ENCODE assay signal across 17 mouse cellular contexts in the genomic region with DNA sequence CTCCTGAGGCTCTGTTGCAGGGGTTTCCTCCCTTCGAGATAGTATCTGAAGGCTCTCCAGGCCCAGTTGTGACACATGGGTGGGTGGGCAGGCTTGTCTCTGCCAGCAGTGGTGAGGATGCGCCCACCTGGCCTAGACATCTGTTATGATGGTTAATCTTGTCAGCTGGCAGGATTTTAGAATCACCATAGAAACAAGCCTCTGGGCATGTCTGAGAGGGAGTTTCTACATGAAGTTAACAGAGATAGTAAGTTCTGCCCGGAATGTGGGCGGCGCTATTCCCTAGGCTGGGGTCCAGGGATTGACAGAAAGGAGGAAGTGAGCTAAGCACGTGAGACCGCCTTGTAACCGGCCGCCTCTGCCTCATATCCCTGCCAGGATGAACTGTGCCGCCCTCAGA.
DNase-seq lines count a peak whose midpoint lies in the region; ATAC-seq and TF ChIP-seq lines count a peak whose summit lies in the region.
"Had no signal": no experiment of that assay in that cellular context is flagged by ENCODE, and none has a peak within 500 bp of the region (broad histone marks: within the 10 kb centered on the region; RNA-seq: fewer than 3 reads in every experiment).

No protein-coding gene starts in this region.

- no peak overlapping the region for H3K4me3 ChIP-seq in left cerebral cortex, adult 2 months
- H3K4me3 ChIP-seq in hindbrain, embryonic 14.5 days (replicated peaks; ENCODE audit: low read length) = no peak overlapping the region
- H3K4me3 ChIP-seq: forebrain, embryonic 15.5 days; heart, embryonic 13.5 days; limb, embryonic 10.5 days; liver, embryonic 12.5 days; lung, embryonic 15.5 days; neural tube, embryonic 12.5 days had no signal

- H3K36me3 ChIP-seq in hindbrain, embryonic 14.5 days (replicated peaks; ENCODE audit: control insufficient read depth, insufficient read depth) = no peaks in the 10 kb centered on the region
- H3K36me3 ChIP-seq: forebrain, embryonic 15.5 days; G1E; heart, embryonic 13.5 days; limb, embryonic 10.5 days; liver, embryonic 12.5 days; lung, embryonic 15.5 days; neural tube, embryonic 12.5 days had no signal

- DNase-seq in frontal cortex, postnatal 25 days (ENCODE audit: low spot score in 2 of 2) = peak; percentile 27 to 60
- peak; percentile 54 to 68 for DNase-seq in left cerebral cortex, adult 2 months (ENCODE audit: extremely low spot score in 1 of 2, low spot score in 2 of 2)
- peak; percentile 65 for DNase-seq in right cerebral cortex, postnatal 14 days
- no peak for DNase-seq in heart, adult 9 months (ENCODE audit: low spot score in 2 of 2)
- DNase-seq in adrenal gland, postnatal 14 days = no peak
- DNase-seq in hindbrain, embryonic 14.5 days (ENCODE audit: low spot score) = no peak
- DNase-seq: adrenal gland, adult 8-10 months; cerebellum, adult 9-11 months; thymus, postnatal 4 days had no signal

- intact Hi-C loops in left cerebral cortex, adult 2 months (cut with DNase I) = loop anchor here (2.0 kb wide), 1 partner anchor 19 kb away; no protein-coding TSS in a partner anchor

- H3K9me3 ChIP-seq in hindbrain, embryonic 14.5 days (ENCODE audit: control insufficient read depth, low read length) = no peaks in the 10 kb centered on the region
- H3K9me3 ChIP-seq: forebrain, embryonic 15.5 days; heart, embryonic 13.5 days; limb, embryonic 10.5 days; lung, embryonic 15.5 days; neural tube, embryonic 12.5 days had no signal

- TF ChIP-seq CTCF in left cerebral cortex, adult 2 months (IDR thresholded peaks at IDR 0.05) = no peak

- ATAC-seq in frontal cortex, adult (ENCODE audit: low TSS enrichment) = peak; percentile 80
- no peak for ATAC-seq in hindbrain, embryonic 14.5 days (ENCODE audit: low FRiP score)
- ATAC-seq: forebrain, embryonic 15.5 days; liver, embryonic 12.5 days had no signal

- H3K9ac ChIP-seq in hindbrain, embryonic 14.5 days = no peak overlapping the region
- H3K9ac ChIP-seq: forebrain, embryonic 15.5 days; heart, embryonic 13.5 days; liver, embryonic 12.5 days; lung, embryonic 15.5 days; neural tube, embryonic 12.5 days had no signal

- H3K27ac ChIP-seq in left cerebral cortex, adult 2 months = peak overlapping the region; percentile 77
- H3K27ac ChIP-seq in hindbrain, embryonic 14.5 days = no peak overlapping the region
- H3K27ac ChIP-seq: forebrain, embryonic 15.5 days; heart, embryonic 13.5 days; limb, embryonic 10.5 days; liver, embryonic 12.5 days; lung, embryonic 15.5 days; neural tube, embryonic 12.5 days had no signal

- WGBS in hindbrain, embryonic 14.5 days = 89% methylated on average over 10 of the region's 10 CpGs

- no peaks in the 10 kb centered on the region for H3K4me1 ChIP-seq in hindbrain, embryonic 14.5 days (replicated peaks; ENCODE audit: control insufficient read depth, insufficient read depth, low read length)
- H3K4me1 ChIP-seq: forebrain, embryonic 15.5 days; lung, embryonic 15.5 days; neural tube, embryonic 12.5 days had no signal

- no peaks in the 10 kb centered on the region for H3K27me3 ChIP-seq in hindbrain, embryonic 14.5 days (ENCODE audit: control insufficient read depth, insufficient read depth, low read length)
- H3K27me3 ChIP-seq: forebrain, embryonic 15.5 days; liver, embryonic 12.5 days; lung, embryonic 15.5 days; neural tube, embryonic 12.5 days had no signal

- no peak overlapping the region for H3K4me2 ChIP-seq in hindbrain, embryonic 14.5 days (replicated peaks)
- H3K4me2 ChIP-seq: forebrain, embryonic 15.5 days; heart, embryonic 13.5 days; liver, embryonic 12.5 days; lung, embryonic 15.5 days; neural tube, embryonic 12.5 days had no signal

Comparison
In these comparisons a context has a peak if more than half of its experiments do, and no peak if none do; other contexts are left out.
1. DNase-seq: peak in frontal cortex, postnatal 25 days (2 of 2), left cerebral cortex, adult 2 months (2 of 2) and right cerebral cortex, postnatal 14 days (single experiment); none in heart, adult 9 months (0 of 2), adrenal gland, postnatal 14 days (single experiment) and hindbrain, embryonic 14.5 days (single experiment).